Mouse (Mus musculus): ENCODE measurements at regions not wholly inside any gene's neighbourhood (a gene's known extent, or its start where the extent isn't known, plus 50 kb on each side); places are given as distances from the start of the nearest gene placed in this dataset.

DNA sequence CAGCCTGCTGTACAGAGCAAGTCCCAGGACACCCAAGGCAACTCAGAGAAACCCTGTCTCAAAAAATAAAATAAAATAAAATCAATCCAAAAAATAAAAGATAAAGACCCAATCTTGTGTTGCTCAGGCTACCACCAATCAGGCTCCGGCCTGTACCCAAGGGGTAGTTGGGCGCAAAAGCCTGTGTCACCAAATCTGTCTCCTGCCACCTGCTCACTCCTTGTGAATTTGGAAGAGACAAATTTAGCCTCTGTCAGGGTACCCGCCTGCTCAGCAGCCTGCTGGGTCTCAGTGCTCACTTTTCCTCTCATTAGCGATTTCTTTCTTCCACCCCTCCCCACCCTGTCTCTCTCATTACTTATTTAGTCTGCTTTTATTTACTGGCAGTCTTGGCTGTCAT, 54.6 kb downstream of the Sox4 start:
- dilution Hi-C loops (cut with MboI; ENCODE audit: extremely low pct_ligation_motif_present, extremely low pct_unique_long_range_greater_than_20kb, low sequenced_read_pairs) (no loop called here), in situ Hi-C loops (cut with MboI; ENCODE audit: low pct_ligation_motif_present, low pct_unique_long_range_greater_than_20kb, low sequenced_read_pairs) (no loop called here)
- no peaks in the 10 kb centered on the region for H3K27me3 ChIP-seq (replicated peaks)
- no peak overlapping the region for H3K4me3 ChIP-seq (replicated peaks in 1 of 3; ENCODE audit: low read depth in 2 of 3, low read length in 2 of 3, poor library complexity in 1 of 3)
- no peaks in the 10 kb centered on the region for H3K4me1 ChIP-seq (ENCODE audit: control insufficient read depth in 1 of 2, insufficient read depth in 2 of 2)
- no peak for DNase-seq (ENCODE audit: extremely low read depth)
- no peaks in the 10 kb centered on the region for H3K79me2 ChIP-seq (replicated peaks; ENCODE audit: control insufficient read depth, extremely low read depth, insufficient read depth, poor library complexity, severe bottlenecking)
- H3K9ac ChIP-seq (ENCODE audit: insufficient read depth, low read depth) = no peak overlapping the region
- no peak overlapping the region for H3K27ac ChIP-seq (ENCODE audit: insufficient read depth, low read depth)
- TF ChIP-seq PAX5 (IDR thresholded peaks at IDR 0.05; ENCODE audit: low read length) (no peak), POLR2AphosphoS2 (IDR thresholded peaks at IDR 0.05; ENCODE audit: low read depth, low read length) (no peak), JUN (IDR thresholded peaks at IDR 0.05; ENCODE audit: insufficient read depth, low read depth, low read length) (no peak), ZMIZ1 (IDR thresholded peaks at IDR 0.05; ENCODE audit: low read depth, low read length) (no peak), USF2 (conservative IDR thresholded peaks at IDR 0.05; ENCODE audit: low read depth, low read length) (no peak), ETS1 (conservative IDR thresholded peaks at IDR 0.05; ENCODE audit: low read depth, low read length) (no peak), TBP (conservative IDR thresholded peaks at IDR 0.05; ENCODE audit: low read depth, low read length) (no peak), BHLHE40 (IDR thresholded peaks at IDR 0.05; ENCODE audit: low read depth, low read length) (no peak), MAX (IDR thresholded peaks at IDR 0.05; ENCODE audit: low read length) (no peak)
- H3K4me2 ChIP-seq (ENCODE audit: insufficient read depth, low read depth, poor library complexity, severe bottlenecking) = no peak overlapping the region
- no peaks in the 10 kb centered on the region for H3K36me3 ChIP-seq (replicated peaks in 1 of 2; ENCODE audit: control insufficient read depth in 1 of 2, insufficient read depth in 1 of 2, low read length in 1 of 2)
- H3K9me3 ChIP-seq (replicated peaks; ENCODE audit: low read length) = peaks cover 6% of the 10 kb centered on the region

DNA sequence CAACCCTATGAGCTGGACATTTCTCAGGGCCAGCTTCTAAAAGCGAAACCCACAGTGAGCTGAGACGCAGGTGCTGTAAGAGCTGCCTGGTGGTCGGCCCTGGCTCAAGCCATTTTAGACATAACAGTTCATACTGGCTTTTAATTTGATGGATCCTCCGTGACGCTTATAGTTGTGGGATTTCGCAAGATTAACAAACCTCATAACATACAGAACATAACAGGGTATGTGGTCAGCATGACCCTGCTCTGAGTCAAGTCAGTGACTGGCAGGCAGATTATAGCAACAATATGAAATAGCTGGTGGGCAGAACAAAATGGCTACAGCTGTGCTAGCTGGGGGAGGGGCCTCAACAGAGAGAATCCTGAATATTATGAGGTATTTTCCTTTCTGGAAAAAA, 60.6 kb downstream of the Sox4 start:
- H3K27me3 ChIP-seq (replicated peaks) = no peaks in the 10 kb centered on the region
- no peak overlapping the region for H3K27ac ChIP-seq (ENCODE audit: insufficient read depth, low read depth)
- in situ Hi-C loops (cut with MboI; ENCODE audit: low pct_ligation_motif_present, low pct_unique_long_range_greater_than_20kb, low sequenced_read_pairs) = no loop called here
- H3K4me3 ChIP-seq (replicated peaks in 1 of 3; ENCODE audit: low read depth in 2 of 3, low read length in 2 of 3, poor library complexity in 1 of 3) = no peak overlapping the region
- dilution Hi-C loops (cut with MboI; ENCODE audit: extremely low pct_ligation_motif_present, extremely low pct_unique_long_range_greater_than_20kb, low sequenced_read_pairs) = no loop called here
- H3K4me1 ChIP-seq (ENCODE audit: control insufficient read depth in 1 of 2, insufficient read depth in 2 of 2) = no peaks in the 10 kb centered on the region
- H3K9ac ChIP-seq (ENCODE audit: insufficient read depth, low read depth) = no peak overlapping the region
- no peak overlapping the region for H3K4me2 ChIP-seq (ENCODE audit: insufficient read depth, low read depth, poor library complexity, severe bottlenecking)
- TF ChIP-seq RCOR1 (conservative IDR thresholded peaks at IDR 0.05; ENCODE audit: low read depth, low read length) = no peak
- peaks cover 6% of the 10 kb centered on the region for H3K9me3 ChIP-seq (replicated peaks; ENCODE audit: low read length)
- no peaks in the 10 kb centered on the region for H3K79me2 ChIP-seq (replicated peaks; ENCODE audit: control insufficient read depth, extremely low read depth, insufficient read depth, poor library complexity, severe bottlenecking)
- no peak for DNase-seq (ENCODE audit: extremely low read depth)
- no peaks in the 10 kb centered on the region for H3K36me3 ChIP-seq (replicated peaks in 1 of 2; ENCODE audit: control insufficient read depth in 1 of 2, insufficient read depth in 1 of 2, low read length in 1 of 2)

DNA sequence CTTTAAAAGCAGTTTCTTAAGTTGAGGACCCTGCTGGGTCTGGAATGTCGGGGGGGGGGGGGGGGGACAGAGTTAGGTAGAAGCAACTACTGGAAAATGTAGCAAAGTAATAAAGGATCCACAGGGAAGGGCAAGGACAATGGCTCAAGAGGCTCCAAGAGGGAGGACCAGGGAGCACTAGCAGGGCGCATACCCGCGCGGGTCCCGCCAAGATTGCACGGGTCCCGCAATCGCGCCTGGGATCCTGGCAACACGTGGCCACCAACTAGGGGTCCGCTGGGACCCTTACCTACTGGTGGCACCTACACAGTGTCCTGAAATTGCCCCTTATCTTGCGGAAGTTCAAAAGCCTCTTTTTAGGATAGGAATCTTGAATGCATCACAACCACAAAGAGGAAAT, 66.4 kb downstream of the Sox4 start:
- no peaks in the 10 kb centered on the region for H3K9me3 ChIP-seq (replicated peaks; ENCODE audit: low read length)
- H3K4me3 ChIP-seq (replicated peaks in 1 of 3; ENCODE audit: low read depth in 2 of 3, low read length in 2 of 3, poor library complexity in 1 of 3) = no peak overlapping the region
- H3K27me3 ChIP-seq (replicated peaks) = no peaks in the 10 kb centered on the region
- no peak overlapping the region for H3K4me2 ChIP-seq (ENCODE audit: insufficient read depth, low read depth, poor library complexity, severe bottlenecking)
- dilution Hi-C loops (cut with MboI; ENCODE audit: extremely low pct_ligation_motif_present, extremely low pct_unique_long_range_greater_than_20kb, low sequenced_read_pairs) (no loop called here), in situ Hi-C loops (cut with MboI; ENCODE audit: low pct_ligation_motif_present, low pct_unique_long_range_greater_than_20kb, low sequenced_read_pairs) (no loop called here)
- no peaks in the 10 kb centered on the region for H3K36me3 ChIP-seq (replicated peaks in 1 of 2; ENCODE audit: control insufficient read depth in 1 of 2, insufficient read depth in 1 of 2, low read length in 1 of 2)
- no peaks in the 10 kb centered on the region for H3K79me2 ChIP-seq (replicated peaks; ENCODE audit: control insufficient read depth, extremely low read depth, insufficient read depth, poor library complexity, severe bottlenecking)
- no peak for TF ChIP-seq BHLHE40 (IDR thresholded peaks at IDR 0.05; ENCODE audit: low read depth, low read length)
- no peak for TF ChIP-seq NELFE (IDR thresholded peaks at IDR 0.05; ENCODE audit: low read depth, low read length)
- TF ChIP-seq NRF1 (IDR thresholded peaks at IDR 0.05; ENCODE audit: low read depth, low read length) = no peak
- no peak for TF ChIP-seq RCOR1 (conservative IDR thresholded peaks at IDR 0.05; ENCODE audit: low read depth, low read length)
- no peak for TF ChIP-seq MYC (IDR thresholded peaks at IDR 0.05; ENCODE audit: low read depth, low read length)
- TF ChIP-seq POLR2AphosphoS2 (IDR thresholded peaks at IDR 0.05; ENCODE audit: low read depth, low read length) = no peak
- TF ChIP-seq IRF4 (IDR thresholded peaks at IDR 0.05; ENCODE audit: low read depth, low read length) = no peak
- TF ChIP-seq MEF2A (IDR thresholded peaks at IDR 0.05; ENCODE audit: borderline replicate concordance, low read depth, low read length) = no peak
- TF ChIP-seq ZC3H11A (IDR thresholded peaks at IDR 0.05; ENCODE audit: low read depth, low read length) = no peak
- no peak for TF ChIP-seq CHD1 (IDR thresholded peaks at IDR 0.05; ENCODE audit: low read depth, low read length)
- no peak for TF ChIP-seq CTCF (conservative IDR thresholded peaks at IDR 0.05 in 1 of 2, IDR thresholded peaks at IDR 0.05 in 1 of 2; ENCODE audit: low read depth in 2 of 2, low read length in 2 of 2)
- TF ChIP-seq SMC3 (IDR thresholded peaks at IDR 0.05; ENCODE audit: low read depth, low read length) = no peak
- no peak for TF ChIP-seq CHD2 (IDR thresholded peaks at IDR 0.05; ENCODE audit: low read length)
- no peak for TF ChIP-seq E2F4 (IDR thresholded peaks at IDR 0.05; ENCODE audit: insufficient replicate concordance, low read depth, low read length)
- no peak for TF ChIP-seq MAX (IDR thresholded peaks at IDR 0.05; ENCODE audit: low read length)
- H3K9ac ChIP-seq (ENCODE audit: insufficient read depth, low read depth) = no peak overlapping the region
- DNase-seq (ENCODE audit: extremely low read depth) = no peak
- H3K27ac ChIP-seq (ENCODE audit: insufficient read depth, low read depth) = no peak overlapping the region
- no peaks in the 10 kb centered on the region for H3K4me1 ChIP-seq (ENCODE audit: control insufficient read depth in 1 of 2, insufficient read depth in 2 of 2)

Measured in CH12.LX (cell line).